ENCODE assay signal across 16 mouse cellular contexts in the genomic region with DNA sequence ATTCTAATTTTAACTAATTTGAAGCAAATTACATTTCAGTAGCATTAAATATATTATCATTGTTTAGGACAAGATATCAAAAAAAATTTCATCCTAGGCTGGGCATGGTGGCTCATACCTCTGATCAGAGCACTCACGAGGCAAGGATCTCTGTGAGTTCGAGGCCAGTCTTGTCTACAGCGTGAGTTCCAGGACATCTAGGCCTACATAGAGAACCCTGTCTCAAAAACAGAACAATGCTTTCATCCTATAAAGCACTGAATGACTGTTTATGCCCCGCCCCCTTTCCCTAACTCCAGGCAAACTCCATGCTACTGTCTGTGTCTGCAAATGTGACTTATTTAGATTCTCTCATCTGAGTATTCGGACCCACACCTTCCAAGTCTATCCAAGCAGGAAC. TPM values are rescaled to one million over a fixed set of nuclear protein-coding genes. Genes with fewer than 3 reads are reported as not detected.
DNase-seq lines count a peak whose midpoint lies in the region; ATAC-seq and TF ChIP-seq lines count a peak whose summit lies in the region.
"Had no signal": no experiment of that assay in that cellular context is flagged by ENCODE, and none has a peak within 500 bp of the region (broad histone marks: within the 10 kb centered on the region; RNA-seq: fewer than 3 reads in every experiment).

No protein-coding gene starts in this region.

- DNase-seq in hindbrain, postnatal 0 days (ENCODE audit: low spot score): no peak
- no peak for DNase-seq in midbrain, embryonic 14.5 days
- DNase-seq in frontal cortex, postnatal 14 days (ENCODE audit: low spot score in 2 of 2): no peak

- no peaks in the 10 kb centered on the region for H3K9me3 ChIP-seq in forebrain, embryonic 15.5 days
- H3K9me3 ChIP-seq in forebrain, embryonic 16.5 days (ENCODE audit: control insufficient read depth, low read length): no peaks in the 10 kb centered on the region
- H3K9me3 ChIP-seq in hindbrain, postnatal 0 days (ENCODE audit: low read length): no peaks in the 10 kb centered on the region
- H3K9me3 ChIP-seq in hindbrain, embryonic 12.5 days (replicated peaks): no peaks in the 10 kb centered on the region
- no peaks in the 10 kb centered on the region for H3K9me3 ChIP-seq in midbrain, embryonic 14.5 days (ENCODE audit: control insufficient read depth, low read length)
- no peaks in the 10 kb centered on the region for H3K9me3 ChIP-seq in neural tube, embryonic 12.5 days
- H3K9me3 ChIP-seq: embryonic facial prominence, embryonic 12.5 days; heart, embryonic 10.5 days had no signal

- H3K4me3 ChIP-seq in forebrain, embryonic 15.5 days: no peak overlapping the region
- H3K4me3 ChIP-seq in forebrain, embryonic 16.5 days (replicated peaks; ENCODE audit: low read length): no peak overlapping the region
- H3K4me3 ChIP-seq in hindbrain, postnatal 0 days (ENCODE audit: low read length): no peak overlapping the region
- no peak overlapping the region for H3K4me3 ChIP-seq in hindbrain, embryonic 12.5 days
- H3K4me3 ChIP-seq in midbrain, embryonic 14.5 days (replicated peaks; ENCODE audit: low read depth, low read length): no peak overlapping the region
- H3K4me3 ChIP-seq in neural tube, embryonic 12.5 days: no peak overlapping the region
- H3K4me3 ChIP-seq: embryonic facial prominence, embryonic 12.5 days; heart, embryonic 10.5 days had no signal

- no peak overlapping the region for H3K27ac ChIP-seq in forebrain, embryonic 15.5 days (replicated peaks)
- H3K27ac ChIP-seq in forebrain, embryonic 16.5 days (ENCODE audit: low read length): no peak overlapping the region
- no peak overlapping the region for H3K27ac ChIP-seq in hindbrain, postnatal 0 days
- H3K27ac ChIP-seq in hindbrain, embryonic 12.5 days: no peak overlapping the region
- no peak overlapping the region for H3K27ac ChIP-seq in midbrain, embryonic 14.5 days (replicated peaks; ENCODE audit: low read depth, low read length)
- H3K27ac ChIP-seq in neural tube, embryonic 12.5 days: no peak overlapping the region
- H3K27ac ChIP-seq: embryonic facial prominence, embryonic 12.5 days; heart, embryonic 10.5 days; liver, embryonic 14.5 days; macrophage had no signal

- no peak overlapping the region for H3K9ac ChIP-seq in forebrain, embryonic 15.5 days (replicated peaks)
- H3K9ac ChIP-seq in forebrain, embryonic 16.5 days (replicated peaks; ENCODE audit: low read depth, low read length): no peak overlapping the region
- no peak overlapping the region for H3K9ac ChIP-seq in hindbrain, postnatal 0 days (replicated peaks; ENCODE audit: low read length)
- H3K9ac ChIP-seq in hindbrain, embryonic 12.5 days: no peak overlapping the region
- H3K9ac ChIP-seq in midbrain, embryonic 14.5 days (replicated peaks; ENCODE audit: low read length): no peak overlapping the region
- H3K9ac ChIP-seq in neural tube, embryonic 12.5 days: no peak overlapping the region
- H3K9ac ChIP-seq: embryonic facial prominence, embryonic 12.5 days; liver, embryonic 14.5 days had no signal

- no peaks in the 10 kb centered on the region for H3K36me3 ChIP-seq in forebrain, embryonic 15.5 days
- H3K36me3 ChIP-seq in forebrain, embryonic 16.5 days (ENCODE audit: control insufficient read depth, insufficient read depth): no peaks in the 10 kb centered on the region
- no peaks in the 10 kb centered on the region for H3K36me3 ChIP-seq in hindbrain, postnatal 0 days (ENCODE audit: insufficient read depth, low read length)
- no peaks in the 10 kb centered on the region for H3K36me3 ChIP-seq in hindbrain, embryonic 12.5 days
- H3K36me3 ChIP-seq in midbrain, embryonic 14.5 days (ENCODE audit: control insufficient read depth, insufficient read depth, low read length): no peaks in the 10 kb centered on the region
- H3K36me3 ChIP-seq in neural tube, embryonic 12.5 days: no peaks in the 10 kb centered on the region
- H3K36me3 ChIP-seq: embryonic facial prominence, embryonic 12.5 days; heart, embryonic 10.5 days had no signal

- H3K27me3 ChIP-seq in forebrain, embryonic 15.5 days: no peaks in the 10 kb centered on the region
- no peaks in the 10 kb centered on the region for H3K27me3 ChIP-seq in forebrain, embryonic 16.5 days (replicated peaks; ENCODE audit: control insufficient read depth, insufficient read depth, low read length)
- H3K27me3 ChIP-seq in hindbrain, postnatal 0 days (ENCODE audit: insufficient read depth, low read length): no peaks in the 10 kb centered on the region
- 0 out of 2 replicates have a peak, but pooled peaks cover 3% of the 10 kb centered on the region for H3K27me3 ChIP-seq in hindbrain, embryonic 12.5 days
- no peaks in the 10 kb centered on the region for H3K27me3 ChIP-seq in midbrain, embryonic 14.5 days (ENCODE audit: control insufficient read depth, insufficient read depth, low read length)
- H3K27me3 ChIP-seq in neural tube, embryonic 12.5 days (replicated peaks): no peaks in the 10 kb centered on the region
- H3K27me3 ChIP-seq: embryonic facial prominence, embryonic 12.5 days; Patski had no signal

- no peak overlapping the region for H3K4me2 ChIP-seq in forebrain, embryonic 15.5 days (replicated peaks)
- H3K4me2 ChIP-seq in forebrain, embryonic 16.5 days (ENCODE audit: low read length): no peak overlapping the region
- H3K4me2 ChIP-seq in hindbrain, postnatal 0 days (ENCODE audit: low read depth, low read length): no peak overlapping the region
- no peak overlapping the region for H3K4me2 ChIP-seq in hindbrain, embryonic 12.5 days (replicated peaks)
- no peak overlapping the region for H3K4me2 ChIP-seq in midbrain, embryonic 14.5 days (ENCODE audit: low read length)
- H3K4me2 ChIP-seq in neural tube, embryonic 12.5 days (replicated peaks): no peak overlapping the region

- no peak for TF ChIP-seq CTCF in hindbrain, postnatal 0 days (IDR thresholded peaks at IDR 0.05; ENCODE audit: low read depth)

- 95% methylated on average over 5 of the region's 5 CpGs for WGBS in forebrain, embryonic 15.5 days
- 93% methylated on average over 5 of the region's 5 CpGs for WGBS in forebrain, embryonic 16.5 days
- WGBS in hindbrain, postnatal 0 days: 94% methylated on average over 5 of the region's 5 CpGs
- WGBS in hindbrain, embryonic 12.5 days: 93% methylated on average over 5 of the region's 5 CpGs
- 97% methylated on average over 5 of the region's 5 CpGs for WGBS in midbrain, embryonic 14.5 days
- 91% methylated on average over 5 of the region's 5 CpGs for WGBS in neural tube, embryonic 12.5 days

- H3K4me1 ChIP-seq in forebrain, embryonic 15.5 days: no peaks in the 10 kb centered on the region
- H3K4me1 ChIP-seq in forebrain, embryonic 16.5 days (replicated peaks; ENCODE audit: control insufficient read depth, insufficient read depth, low read length): no peaks in the 10 kb centered on the region
- H3K4me1 ChIP-seq in hindbrain, postnatal 0 days (ENCODE audit: insufficient read depth, low read length): no peaks in the 10 kb centered on the region
- H3K4me1 ChIP-seq in hindbrain, embryonic 12.5 days: no peaks in the 10 kb centered on the region
- no peaks in the 10 kb centered on the region for H3K4me1 ChIP-seq in midbrain, embryonic 14.5 days (ENCODE audit: control insufficient read depth, insufficient read depth, low read length)
- H3K4me1 ChIP-seq in neural tube, embryonic 12.5 days: no peaks in the 10 kb centered on the region
- H3K4me1 ChIP-seq: embryonic facial prominence, embryonic 12.5 days had no signal

- ATAC-seq in forebrain, embryonic 15.5 days (replicated peaks): peak; percentile 37
- no peak for ATAC-seq in forebrain, embryonic 16.5 days
- ATAC-seq in hindbrain, postnatal 0 days: peak; percentile 30; the same call in 1 of the 2 replicates
- ATAC-seq in hindbrain, embryonic 12.5 days (ENCODE audit: low FRiP score): no peak
- peak; percentile 28; the same call in 1 of the 2 replicates for ATAC-seq in midbrain, embryonic 14.5 days (ENCODE audit: low FRiP score, low TSS enrichment)
- peak; percentile 51; the same call in 1 of the 2 replicates for ATAC-seq in neural tube, embryonic 12.5 days (ENCODE audit: low FRiP score, low read depth)
- ATAC-seq in megakaryocyte progenitor cell, adult 5-6 weeks (replicated peaks; ENCODE audit: poor library complexity): no peak
- ATAC-seq: intestine, embryonic 16.5 days; Patski had no signal

RNA-seq across cellular contexts. Expression of gene Ccn2, which starts 35.9 kb away (rescaled TPM):
- polyA plus RNA-seq in forebrain, embryonic 15.5 days (2015; fragmentation: Nextera tagmentation; extraction: Ambion mirVana): 2.3 and 2.4 TPM in 2 replicates
- polyA plus RNA-seq in forebrain, embryonic 16.5 days (2015; fragmentation: Nextera tagmentation; extraction: Ambion mirVana): 3.0 and 3.5 TPM in 2 replicates
- total RNA-seq in hindbrain, postnatal 0 days (2014; rRNA removed): 7.2 and 7.7 TPM in 2 replicates
- 4.7 and 5.3 TPM in 2 replicates for polyA plus RNA-seq in hindbrain, postnatal 0 days (2015; fragmentation: Nextera tagmentation; extraction: Ambion mirVana)
- polyA plus RNA-seq in hindbrain, embryonic 12.5 days (2016; fragmentation: Nextera tagmentation; extraction: Ambion mirVana): 6.8 and 10.0 TPM in 2 replicates
- polyA plus RNA-seq in midbrain, embryonic 14.5 days (2014; fragmentation: Nextera tagmentation; extraction: Ambion mirVana): 1.4 and 2.0 TPM in 2 replicates
- polyA plus RNA-seq in neural tube, embryonic 12.5 days (2016; fragmentation: Nextera tagmentation; extraction: Ambion mirVana): 3.9 and 5.9 TPM in 2 replicates
- not detected in 2 replicates for total RNA-seq in megakaryocyte progenitor cell, adult 5-6 weeks (2015)
- total RNA-seq in megakaryocyte progenitor cell, adult 5-6 weeks (2017): not detected in 2 replicates
- total RNA-seq: granulocyte monocyte progenitor cell, adult 5-6 weeks; MEL had no signal

Comparison
In these comparisons a context has a peak if more than half of its experiments do, and no peak if none do; other contexts are left out.
1. ATAC-seq: peak in forebrain, embryonic 15.5 days (single experiment), hindbrain, postnatal 0 days (single experiment), midbrain, embryonic 14.5 days (single experiment) and neural tube, embryonic 12.5 days (single experiment); none in forebrain, embryonic 16.5 days (single experiment), hindbrain, embryonic 12.5 days (single experiment) and megakaryocyte progenitor cell, adult 5-6 weeks (single experiment).